Mouse (Mus musculus) urinary bladder, postnatal 4 days (tissue): Measurements from ENCODE around the gene Dhx15.
"Not testable (repeated sequence)": the region's sequence is repeated elsewhere in the genome, so short reads cannot be mapped to it uniquely, and the experiment has no call there.

Source experiments
- DNase-seq, 2 experiments: peaks; one replicate each; pipeline ENCODE4 v3.0.0; 2021 to 2022; ENCODE audit warnings: low spot score in 2 of 2

Dhx15 gene

DNA sequence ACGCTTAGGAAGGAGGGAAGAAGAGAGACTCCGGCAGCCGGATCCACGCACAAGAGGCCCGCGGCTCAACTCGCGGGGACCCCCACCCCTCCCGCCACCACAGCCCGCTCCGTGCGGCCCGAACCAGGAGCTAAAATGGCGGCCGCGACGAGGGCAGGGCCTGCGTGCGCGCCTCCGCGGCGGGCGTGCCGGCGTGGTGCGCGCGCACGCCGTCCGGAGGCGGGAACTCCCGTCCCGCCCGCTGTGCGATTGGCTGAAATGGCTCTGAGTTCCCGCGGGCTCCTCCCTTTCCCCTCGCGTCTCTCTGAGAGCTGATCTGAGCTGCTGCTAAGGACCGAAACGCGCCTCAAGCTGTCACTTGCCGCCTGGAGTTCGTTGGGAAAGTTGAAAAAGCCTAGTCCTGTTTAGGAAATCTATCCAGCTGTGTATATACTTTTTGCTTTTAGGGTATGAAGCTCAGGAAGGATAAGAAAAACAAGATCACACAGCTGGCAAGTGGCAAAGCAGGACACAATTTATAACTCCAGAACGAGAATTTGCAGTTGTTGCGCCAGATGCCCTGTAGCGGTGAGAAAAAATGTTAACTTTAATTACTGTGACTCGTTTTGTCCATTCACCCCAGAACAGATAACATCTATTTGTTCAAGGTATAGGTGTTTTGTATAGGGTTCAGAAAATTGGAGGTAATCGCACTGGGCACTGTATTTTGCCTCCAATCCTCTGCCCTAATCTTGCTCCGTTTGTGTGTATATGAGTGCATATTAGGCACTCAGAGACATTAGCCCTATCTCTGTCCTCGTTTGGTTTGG lies at the start of gene Dhx15:
Gene Dhx15, minus strand, starts transcription at position 144 of the 809 bp plus-strand sequence.
- DNase-seq, result peak; percentile 90

GRCm38 (mm10) chr5:52238877-52239276 lies 48.6 kb upstream of the Dhx15 start:
- DNase-seq, result no peak

DNA sequence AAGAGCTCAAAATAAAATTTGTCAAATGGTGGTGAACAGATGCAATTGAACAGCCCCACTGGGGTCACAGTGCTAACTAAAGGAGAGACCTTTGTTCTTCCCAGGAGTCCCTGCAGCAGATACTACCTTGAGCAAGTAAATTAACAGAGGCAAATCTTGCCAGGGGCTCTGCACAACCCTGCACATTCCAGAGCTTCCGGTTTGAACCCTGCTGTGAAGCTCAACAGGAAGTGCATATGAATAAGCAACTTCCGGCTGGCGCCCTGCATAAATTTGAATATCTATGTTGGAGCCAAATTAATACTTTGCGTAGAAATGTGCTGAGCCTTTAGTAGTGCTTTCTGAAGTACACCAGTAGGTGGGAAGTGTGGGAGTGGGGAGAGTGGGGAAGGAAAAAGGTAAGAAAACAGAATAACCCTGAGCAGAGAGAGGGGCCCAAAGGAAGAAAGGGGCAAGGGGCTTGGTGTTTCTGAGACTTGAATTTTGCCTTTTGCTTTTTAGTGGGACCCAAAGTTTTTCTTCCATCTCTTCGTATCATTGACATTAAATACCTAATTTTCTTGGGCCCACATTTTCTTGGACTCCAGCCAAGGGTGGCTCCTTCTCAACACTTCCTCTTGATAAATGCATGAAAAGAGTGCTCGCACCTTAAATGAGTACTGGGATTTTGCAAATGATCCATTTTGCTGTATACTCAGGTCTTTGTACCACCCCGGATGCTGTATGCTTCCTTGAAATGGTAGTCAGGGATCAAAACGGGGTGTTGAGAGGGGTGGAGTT lies 47.8 kb upstream of the Dhx15 start:
- DNase-seq, result no peak

DNA sequence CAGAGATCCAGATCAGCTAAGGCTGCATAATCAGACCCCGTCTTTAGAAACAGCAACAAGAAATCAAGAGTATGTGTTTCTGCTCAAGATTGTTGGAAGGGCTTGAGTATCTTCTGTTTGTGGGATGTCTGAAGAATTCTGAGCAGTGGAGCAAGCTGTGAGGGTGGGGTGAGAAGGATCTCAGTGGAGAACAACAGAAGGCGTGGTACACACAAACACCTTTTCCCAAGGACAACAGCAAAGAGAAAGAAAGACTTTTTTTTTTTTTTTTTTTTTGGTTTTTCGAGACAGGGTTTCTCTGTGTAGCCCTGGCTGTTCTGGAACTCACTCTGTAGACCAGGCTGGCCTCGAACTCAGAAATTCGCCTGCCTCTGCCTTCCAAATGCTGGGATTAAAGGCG lies 46.3 kb upstream of the Dhx15 start:
- not testable (repeated sequence) for DNase-seq

- no peak for DNase-seq
Measured at GRCm38 (mm10) chr5:52234570-52234969, 44.3 kb upstream of the Dhx15 start.

GRCm38 (mm10) chr5:52233891-52234290 lies 43.6 kb upstream of the Dhx15 start:
- no peak for DNase-seq

DNA sequence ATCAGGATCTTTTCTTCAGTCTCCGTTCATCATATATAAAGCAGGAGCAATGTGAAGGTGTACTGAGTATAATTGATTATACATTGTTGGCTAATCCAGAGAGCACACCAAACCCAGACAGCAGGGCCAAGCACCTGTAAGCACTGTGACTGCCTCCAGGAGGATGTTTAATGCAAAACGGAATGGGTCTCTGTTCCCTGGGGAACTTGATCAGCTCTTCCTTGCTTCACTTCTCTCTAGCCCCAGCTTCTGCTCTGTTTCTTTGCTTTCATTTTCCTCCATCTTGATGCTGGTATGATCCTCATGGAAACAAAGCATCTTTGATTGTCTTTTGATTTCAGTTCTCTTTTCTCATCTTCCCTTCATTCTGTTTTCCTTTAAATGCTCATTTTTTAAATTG lies 42.3 kb upstream of the Dhx15 start:
- DNase-seq, result no peak

DNA sequence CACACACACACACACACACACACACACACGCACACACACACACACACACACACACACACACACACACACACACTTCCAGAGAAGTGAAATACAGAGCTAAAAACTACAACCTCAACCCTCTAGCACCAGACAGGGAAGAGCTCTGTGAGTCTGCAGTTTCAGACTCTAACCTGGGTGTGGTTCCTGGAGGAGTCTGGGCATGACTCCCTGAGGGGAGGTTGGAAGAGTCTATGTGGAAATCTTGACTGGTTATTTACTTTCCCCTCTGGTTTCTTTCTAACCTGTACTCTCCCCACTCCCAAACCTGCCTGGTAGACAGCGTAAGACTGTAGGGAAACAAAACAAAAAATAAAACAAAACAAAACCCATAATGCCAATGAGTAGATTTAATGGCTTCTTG lies 41.9 kb upstream of the Dhx15 start:
- DNase-seq, result no peak

DNA sequence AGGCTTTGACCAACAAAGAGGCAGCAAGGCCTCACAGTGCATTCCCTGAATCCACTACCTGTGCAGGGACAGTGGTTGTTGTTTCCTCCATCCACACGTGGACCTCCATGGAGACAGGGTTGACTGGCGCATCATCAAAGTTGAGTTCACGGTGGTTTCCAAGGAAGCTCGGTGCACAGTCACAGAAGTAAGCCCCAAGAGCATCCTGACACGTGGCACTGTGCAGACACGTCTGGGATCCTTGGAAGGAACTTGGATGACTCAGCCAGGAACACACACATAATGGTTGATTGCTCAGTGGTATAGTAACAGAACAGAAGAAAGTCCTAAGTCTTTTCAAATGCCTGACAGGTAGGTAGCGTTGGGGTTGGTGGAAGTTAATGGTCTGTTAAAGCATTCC lies 40.2 kb upstream of the Dhx15 start:
- no peak for DNase-seq

- no peak for DNase-seq
Measured at GRCm38 (mm10) chr5:52226677-52227076, 36.4 kb upstream of the Dhx15 start.

- no peak for DNase-seq
Measured at GRCm38 (mm10) chr5:52221596-52221995, 31.3 kb upstream of the Dhx15 start.

DNA sequence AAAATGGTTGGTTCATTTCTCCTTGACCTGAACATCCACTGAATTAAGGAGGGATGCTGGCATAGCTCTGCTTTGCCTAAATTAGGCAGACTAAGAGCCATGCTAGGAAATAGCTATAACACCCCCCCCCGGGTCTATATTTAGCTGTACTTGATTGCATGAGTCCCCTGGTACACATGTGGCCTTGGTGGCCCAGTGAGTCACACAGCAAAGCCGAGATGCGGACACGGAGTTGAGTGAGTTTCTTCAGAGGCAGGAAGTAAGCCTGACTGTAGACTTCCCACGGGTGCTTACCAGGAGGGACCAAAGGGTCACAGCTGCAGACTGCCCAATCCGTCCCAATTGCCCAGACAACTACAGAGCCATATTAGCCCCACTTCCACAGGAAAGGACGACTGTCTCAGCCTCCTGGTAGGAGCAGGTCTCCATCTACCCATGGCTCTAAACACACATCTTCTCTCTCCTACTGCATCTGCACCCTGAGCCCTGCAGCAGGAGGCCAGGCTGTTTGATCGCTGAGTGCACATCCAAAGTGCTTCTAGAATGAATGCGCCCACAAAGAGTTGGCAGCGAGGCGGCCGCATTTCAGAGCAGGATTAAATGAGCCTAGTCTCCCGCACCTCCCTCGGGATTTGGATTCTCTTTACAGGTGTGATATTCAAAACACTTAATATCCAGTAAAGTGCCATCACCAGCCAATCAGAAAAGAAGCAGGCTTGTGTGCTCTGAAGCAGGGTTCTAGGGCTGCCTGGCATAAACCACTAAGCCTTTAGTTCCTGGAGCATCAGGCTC lies 29.9 kb upstream of the Dhx15 start:
- no peak for DNase-seq

GRCm38 (mm10) chr5:52218238-52218637 lies 27.9 kb upstream of the Dhx15 start:
- DNase-seq, result no peak

GRCm38 (mm10) chr5:52213143-52213900 lies 23.0 kb upstream of the Dhx15 start:
- no peak for DNase-seq

DNA sequence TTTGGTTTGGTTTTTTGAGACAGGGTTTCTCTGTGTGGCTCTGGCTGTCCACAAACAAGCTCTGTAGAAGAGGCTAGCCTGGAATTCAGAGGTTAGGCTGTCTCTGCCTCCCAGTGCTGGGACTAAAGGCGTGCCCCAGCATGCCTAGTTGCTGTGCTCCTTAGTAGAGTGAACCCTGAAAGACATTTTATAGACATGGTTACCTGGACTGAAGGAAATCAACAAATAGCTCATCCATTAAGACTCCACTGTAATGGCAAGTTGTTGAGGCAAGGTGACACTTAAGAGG lies 810 bp upstream of the Dhx15 start:
- no peak for DNase-seq

- peak in 1 of 2 experiments; percentile 57 for DNase-seq
Measured at GRCm38 (mm10) chr5:52189664-52190365, 499 bp downstream of the Dhx15 start.

- DNase-seq, result no peak
Measured at GRCm38 (mm10) chr5:52188206-52188605, 2.1 kb downstream of the Dhx15 start.

- DNase-seq, result no peak
Measured at GRCm38 (mm10) chr5:52177326-52177725, 13.0 kb downstream of the Dhx15 start.

DNA sequence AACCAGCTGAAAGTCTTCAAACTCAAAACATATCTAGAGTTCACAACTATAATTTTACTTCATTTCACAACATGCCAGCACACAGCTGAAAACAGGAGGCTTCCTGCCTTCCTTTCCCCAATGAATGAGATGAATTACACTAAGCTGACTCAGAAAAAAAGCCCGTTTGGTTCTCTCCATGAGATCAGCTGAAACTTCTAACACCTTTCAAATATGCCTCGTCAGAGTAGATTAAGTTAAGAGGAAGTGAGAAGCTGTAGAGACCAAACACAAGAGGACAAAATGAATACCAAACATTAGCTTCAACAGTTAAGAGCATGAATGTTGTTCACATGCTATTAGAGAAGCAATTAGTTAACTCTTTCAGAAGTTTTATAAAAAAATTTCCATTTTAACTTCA lies 21.8 kb downstream of the Dhx15 start:
- DNase-seq, result no peak

GRCm38 (mm10) chr5:52149138-52149537 lies 41.2 kb downstream of the Dhx15 start:
- no peak for DNase-seq

- DNase-seq, result no peak
Measured at GRCm38 (mm10) chr5:52147141-52147540, 43.2 kb downstream of the Dhx15 start.
